Mouse (Mus musculus) lung, adult 2 months (tissue): ENCODE results near the gene Gm6583. TPM values are rescaled to one million over a fixed set of nuclear protein-coding genes. Genes with fewer than 3 reads are reported as not detected.

Source experiments
- DNase-seq: peaks from one replicate; pipeline ENCODE4 v3.0.0; 2022
- H3K4me1 ChIP-seq: fragments of 200-500 bp; 2 replicates; pipeline ENCODE4 v1.6.1; 2011; ENCODE audit warnings: low read length; ENCODE audit not compliant: control insufficient read depth, insufficient read depth
- H3K4me3 ChIP-seq: fragments of 200-500 bp; replicated peaks from 2 replicates; pipeline ENCODE3; 2011; ENCODE audit warnings: low read depth, mild to moderate bottlenecking, control low read depth, low read length; ENCODE audit errors: extremely low read depth
- CTCF ChIP-seq: fragments of 200-500 bp; IDR thresholded peaks from 2 replicates; pipeline ENCODE4 v1.5.1; 2011; ENCODE audit warnings: mild to moderate bottlenecking, low read length, control low read depth; ENCODE audit not compliant: insufficient read depth
- POLR2A ChIP-seq: fragments of 200-500 bp; IDR thresholded peaks from 2 replicates; pipeline ENCODE4 v1.6.1; 2011; ENCODE audit warnings: low read depth, mild to moderate bottlenecking, control low read depth, low read length, borderline replicate concordance; ENCODE audit errors: extremely low read depth
- WGBS: fragments of 180-500 bp; shearing (Covaris S2); methylation state at CpG from one replicate; pipeline ENCODE4 v1.1.7; 2018; 5-methylcytosine and 5-hydroxymethylcytosine counted together
- polyA plus RNA-seq: library from polyadenylated mRNA; depleted of rRNA; stranded (reverse); fragments of >200 nt; gene quantifications from 2 replicates; pipeline ENCODE4 v1.2.3, GENCODE M21; 2012

Gm6583 gene
- polyA plus RNA-seq, 1 experiment = not detected

DNA sequence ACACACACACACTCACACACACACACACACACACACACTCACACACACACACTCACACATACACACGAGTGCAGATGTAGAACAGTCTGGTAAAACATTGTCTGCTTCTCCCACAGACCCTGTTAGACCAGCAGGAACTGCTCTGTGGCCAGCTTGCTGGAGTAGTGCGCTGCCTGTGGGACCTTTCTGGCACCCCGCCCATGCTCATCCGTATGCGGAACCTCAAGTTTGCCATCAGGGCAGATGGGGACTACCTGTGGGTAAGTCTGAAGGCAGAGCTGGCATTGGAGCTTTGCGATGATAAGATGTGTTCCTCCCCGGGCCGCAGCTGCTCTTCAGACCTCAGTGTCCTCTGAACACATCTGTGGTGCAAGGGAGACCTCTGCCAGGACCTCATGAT lies 6.7 kb downstream of the Gm6583 start:
- TF ChIP-seq CTCF (no peak), POLR2A (no peak)
- Histone ChIP-seq H3K4me3 (no peak overlapping the region), H3K4me1 (no peaks in the 10 kb centered on the region)
- WGBS = 87% methylated on average over 8 of the region's 8 CpGs
- no peak for DNase-seq

DNA sequence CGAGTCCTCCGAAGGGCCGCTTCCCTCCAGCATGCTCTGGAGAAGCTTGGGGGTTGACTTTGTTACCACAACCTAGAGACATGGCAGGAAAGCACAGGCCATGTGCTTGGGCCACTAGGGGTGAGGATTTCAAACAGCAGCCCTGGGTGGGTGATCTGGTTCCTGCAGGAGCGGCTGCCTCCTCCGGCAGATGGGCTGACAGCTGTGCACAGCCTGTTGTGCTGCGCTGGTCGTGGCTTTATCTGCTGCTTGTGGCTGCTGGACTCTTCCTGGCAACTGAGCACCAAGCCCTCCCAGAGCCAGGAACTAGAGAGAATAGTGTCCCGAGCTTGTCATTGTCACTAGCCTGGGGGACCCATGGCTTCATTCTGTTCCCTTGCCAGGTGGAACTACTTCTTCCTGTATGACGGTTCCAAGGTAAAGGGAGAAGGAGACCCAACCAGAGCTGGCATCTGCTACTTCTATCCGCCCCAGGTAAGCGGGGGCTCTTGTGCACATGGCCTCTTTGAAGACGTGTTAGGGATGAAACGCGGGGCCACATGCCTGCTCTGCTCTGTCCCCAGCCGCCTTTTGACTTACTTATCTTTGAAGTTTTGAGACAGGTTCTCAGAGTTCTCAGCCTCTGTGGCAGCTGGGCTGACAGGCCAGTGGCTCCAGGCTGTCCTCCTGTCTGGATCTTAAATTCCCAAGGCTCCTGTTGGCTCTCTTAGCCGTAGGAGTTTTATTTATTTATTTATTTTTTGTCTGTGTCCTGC lies 9.4 kb downstream of the Gm6583 start:
- no peak for TF ChIP-seq CTCF
- no peak for TF ChIP-seq POLR2A
- no peak for DNase-seq
- WGBS = 77% methylated on average over 16 of the region's 16 CpGs
- Histone ChIP-seq H3K4me1 (peaks cover 4% of the 10 kb centered on the region), H3K4me3 (no peak overlapping the region)

DNA sequence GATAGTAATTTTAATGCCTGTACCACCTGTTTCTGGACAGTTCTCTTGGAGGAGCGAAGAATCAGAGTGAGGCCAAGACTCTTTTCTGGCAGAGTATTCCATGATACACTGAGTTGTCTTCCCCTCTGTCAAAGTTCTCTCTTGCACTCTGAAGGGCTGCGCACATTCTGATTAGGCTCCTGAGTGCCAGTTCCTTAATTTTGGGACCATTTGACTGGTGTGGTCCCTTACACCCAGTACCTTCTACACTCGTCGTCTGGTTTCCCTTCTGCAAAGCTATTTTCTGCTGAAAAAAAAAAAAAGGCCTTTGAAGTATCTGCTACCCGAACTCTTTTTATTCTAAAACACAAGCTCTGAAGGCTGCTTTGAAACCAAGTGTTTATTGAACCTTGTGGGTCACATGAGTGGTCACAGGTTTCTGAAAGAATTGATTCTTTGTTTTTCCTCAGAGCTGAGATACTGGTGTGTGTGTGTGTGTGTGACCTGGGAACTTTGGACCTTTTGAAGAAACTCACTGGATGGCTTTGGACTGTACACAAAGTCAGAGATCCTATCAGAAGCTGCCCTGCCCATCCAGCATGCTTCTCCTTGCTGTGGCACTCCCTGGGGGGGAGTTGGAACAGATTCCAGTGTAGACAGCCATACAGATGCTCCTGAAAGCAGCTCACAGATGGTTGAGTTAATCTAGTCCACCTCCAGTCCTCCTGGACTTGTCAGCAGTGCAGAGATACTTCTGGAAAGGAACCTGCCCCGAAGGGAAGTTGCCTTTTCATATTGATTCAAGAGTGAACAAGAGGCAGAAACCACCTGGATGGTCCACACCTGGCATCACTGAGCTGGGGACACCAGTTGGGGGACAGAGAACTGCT lies 11.5 kb downstream of the Gm6583 start:
- 66% methylated on average over 6 of the region's 6 CpGs for WGBS
- TF ChIP-seq POLR2A (no peak), CTCF (no peak)
- no peak for DNase-seq
- Histone ChIP-seq H3K4me3 (no peak overlapping the region), H3K4me1 (peaks cover 4% of the 10 kb centered on the region)

DNA sequence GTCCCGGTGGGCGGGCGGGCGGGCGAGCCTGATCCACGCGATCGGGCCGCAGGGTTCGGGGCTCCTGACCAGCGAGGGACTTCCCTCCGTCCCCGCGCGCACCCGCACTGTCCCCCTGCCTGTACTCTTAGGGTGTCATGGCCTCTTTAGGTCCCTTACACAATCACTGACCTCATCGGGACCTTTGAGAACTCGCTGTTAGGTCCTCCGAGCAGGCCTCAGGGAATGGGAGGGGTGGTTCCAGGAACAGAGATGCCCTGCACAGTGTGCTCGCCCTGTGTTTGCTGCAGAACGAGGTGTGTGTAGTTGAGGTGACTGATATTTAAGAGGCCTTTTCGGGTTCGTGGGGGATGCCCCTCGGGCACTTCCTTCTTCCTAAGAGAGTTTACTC lies 12.6 kb downstream of the Gm6583 start:
- H3K4me3 ChIP-seq = peak overlapping the region; percentile 82
- WGBS = under 1% methylated on average over 24 of the region's 24 CpGs

DNA sequence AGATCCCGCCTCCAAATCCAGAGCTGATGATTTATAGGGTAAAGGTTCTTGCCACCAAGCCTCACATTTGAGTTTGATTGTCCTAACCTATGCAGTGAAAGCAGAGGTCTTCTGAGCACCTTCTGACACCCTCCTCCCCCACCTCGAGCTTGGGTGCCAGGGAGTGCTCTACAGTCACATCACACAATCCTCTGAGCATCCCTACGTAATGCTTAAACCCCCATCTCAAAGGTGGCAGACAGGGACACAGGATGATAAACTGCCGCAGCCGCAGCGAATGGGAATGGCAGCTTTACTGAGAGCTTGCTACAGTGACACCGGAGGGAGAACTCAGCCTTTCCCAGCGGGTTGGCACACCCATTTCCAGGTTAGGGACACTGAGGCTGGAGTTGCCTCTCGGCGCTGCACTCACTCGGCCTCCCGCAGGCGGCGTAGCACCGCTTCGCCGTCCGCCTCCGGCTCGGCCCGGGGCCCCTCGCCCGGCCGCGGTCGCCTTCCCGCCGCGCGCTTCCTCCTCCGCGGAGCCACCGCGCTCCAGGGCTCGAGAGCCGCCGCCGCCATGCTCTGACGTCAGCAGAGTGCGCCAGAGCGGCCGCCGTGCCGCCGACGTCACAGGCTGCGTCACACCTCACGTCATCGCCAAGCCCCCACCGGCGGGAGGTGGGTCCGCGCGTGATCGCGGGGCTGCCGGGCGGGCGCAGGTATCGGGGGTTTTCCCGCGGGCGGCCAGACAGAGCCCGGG lies 13.2 kb downstream of the Gm6583 start, which contains the start of the genes Srrd and Hps4:
Gene Srrd, minus strand, starts transcription at position 578 of the 742 bp plus-strand sequence.
Gene Hps4, plus strand, starts transcription at position 621 of the 742 bp plus-strand sequence.
- WGBS = 2% methylated on average over 63 of the region's 64 CpGs

More for the DNA sequence above, 12.6 kb downstream of the Gm6583 start:
- H3K4me1 ChIP-seq = peaks cover 4% of the 10 kb centered on the region
- no peak for DNase-seq
- no peak for TF ChIP-seq POLR2A
- TF ChIP-seq CTCF = no peak

DNA sequence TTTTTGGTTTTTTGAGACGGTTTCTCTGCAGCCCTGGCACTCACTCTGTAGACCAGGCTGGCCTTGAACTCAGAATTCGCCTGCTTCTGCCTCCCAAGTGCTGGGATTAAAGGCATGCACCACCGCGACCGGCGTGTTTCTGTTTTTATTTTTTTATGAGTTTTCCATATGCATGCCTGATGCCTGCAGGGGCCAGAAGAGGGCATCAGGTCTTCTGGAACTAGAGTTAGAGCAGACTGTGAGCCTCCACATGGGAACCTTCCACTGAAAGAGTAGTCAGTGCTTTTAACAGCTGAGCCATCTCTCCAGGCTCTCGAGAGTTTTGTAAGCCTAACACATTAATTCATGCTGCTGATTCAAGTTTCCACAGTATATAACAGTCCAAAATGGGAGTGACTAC lies 16.6 kb downstream of the Gm6583 start:
- Histone ChIP-seq H3K4me1 (peaks cover 4% of the 10 kb centered on the region), H3K4me3 (no peak overlapping the region)
- DNase-seq = no peak
- TF ChIP-seq POLR2A = no peak
- TF ChIP-seq CTCF = no peak
- 69% methylated on average over 7 of the region's 7 CpGs for WGBS

More for the DNA sequence above, 13.2 kb downstream of the Gm6583 start, which contains the start of the genes Srrd and Hps4:
- peak; percentile 86 for DNase-seq
- Histone ChIP-seq H3K4me3 (peak within 1 kb of the TSS; percentile 82), H3K4me1 (peaks cover 4% of the 10 kb centered on the region)
- TF ChIP-seq POLR2A (peak; percentile 51; the same call in 1 of the 2 replicates), CTCF (no peak)

DNA sequence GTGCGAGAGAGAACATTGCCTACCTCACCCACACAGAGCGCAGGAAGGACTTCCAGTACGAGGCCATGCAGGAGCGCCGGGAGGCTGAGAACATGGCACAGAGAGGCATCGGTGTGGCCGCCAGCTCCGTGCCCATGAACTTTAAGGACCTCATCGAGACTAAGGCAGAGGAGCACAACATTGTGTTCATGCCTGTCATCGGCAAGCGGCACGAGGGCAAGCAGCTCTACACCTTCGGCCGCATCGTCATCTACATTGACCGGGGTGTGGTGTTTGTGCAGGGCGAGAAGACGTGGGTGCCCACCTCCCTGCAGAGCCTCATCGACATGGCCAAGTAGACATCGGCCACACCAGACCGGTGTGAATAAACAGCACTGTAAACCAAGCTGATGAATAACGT lies 18.8 kb downstream of the Gm6583 start:
- 91% methylated on average over 22 of the region's 22 CpGs for WGBS
- no peak overlapping the region for H3K4me3 ChIP-seq
- no peak for DNase-seq
- H3K4me1 ChIP-seq = no peaks in the 10 kb centered on the region; the same call in 1 of the 2 replicates
- TF ChIP-seq POLR2A (no peak), CTCF (no peak)

DNA sequence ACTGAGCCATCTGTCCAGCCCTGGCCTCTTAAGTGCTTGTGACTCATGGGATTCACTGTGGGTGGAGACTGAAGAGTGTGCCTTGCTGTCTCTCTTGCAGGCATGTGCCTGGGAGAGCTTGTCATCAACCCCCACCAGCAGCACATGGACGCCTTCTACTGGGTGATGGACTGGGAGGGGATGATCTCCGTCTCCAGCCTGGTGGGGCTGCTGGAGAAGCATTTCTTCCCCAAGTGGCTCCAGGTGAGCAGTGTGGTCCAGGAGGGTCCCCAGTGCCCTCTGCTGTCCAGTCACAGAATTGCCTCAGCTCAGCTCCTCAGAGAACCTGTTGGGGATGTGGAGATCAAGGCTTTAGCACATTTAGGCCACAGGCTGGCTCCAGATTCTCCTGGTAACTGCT lies 20.4 kb downstream of the Gm6583 start:
- DNase-seq = peak; percentile 52
- no peak overlapping the region for H3K4me3 ChIP-seq
- H3K4me1 ChIP-seq = no peaks in the 10 kb centered on the region
- TF ChIP-seq POLR2A (no peak), CTCF (peak; percentile 87)
- 20% methylated on average over 2 of the region's 2 CpGs for WGBS

DNA sequence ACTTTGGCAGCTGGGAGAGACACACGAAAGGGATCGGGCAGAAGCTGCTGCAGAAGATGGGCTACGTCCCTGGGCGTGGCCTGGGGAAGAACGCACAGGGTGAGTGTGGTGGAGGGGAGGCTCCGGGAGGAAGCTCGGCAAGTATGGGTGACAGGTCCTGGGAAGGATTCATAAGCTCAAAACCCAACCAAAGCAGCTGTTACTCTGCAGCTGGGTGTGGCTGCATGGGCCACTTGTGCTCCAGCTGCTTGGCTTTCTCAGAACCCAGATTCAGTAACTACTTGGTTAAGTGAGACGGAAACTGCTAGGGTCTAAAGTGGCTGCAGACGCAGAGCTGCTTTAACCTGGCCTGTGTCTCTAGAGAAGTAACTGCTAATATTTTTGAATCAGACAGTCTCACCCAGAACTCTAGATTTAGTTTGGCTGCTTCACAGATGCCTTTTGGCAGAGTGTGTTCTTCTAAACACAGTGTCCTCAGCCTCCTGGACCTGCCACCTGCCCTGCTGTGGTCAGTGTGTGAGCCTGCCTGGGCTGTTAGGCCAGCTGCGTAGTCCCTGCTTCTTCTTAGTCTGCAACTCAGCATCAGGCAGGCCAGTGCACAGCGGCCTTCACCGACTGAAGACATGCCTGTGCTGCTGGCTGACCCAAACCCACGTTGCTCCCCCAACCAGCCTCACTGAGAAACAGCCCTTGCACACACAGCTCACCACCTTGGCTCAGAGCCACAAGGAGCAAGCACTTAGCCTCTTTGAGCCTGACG lies 25.8 kb downstream of the Gm6583 start:
- no peak for TF ChIP-seq CTCF
- TF ChIP-seq POLR2A = no peak
- Histone ChIP-seq H3K4me3 (no peak overlapping the region), H3K4me1 (peaks cover 5% of the 10 kb centered on the region; the same call in 1 of the 2 replicates)
- DNase-seq = no peak
- WGBS = 90% methylated on average over 14 of the region's 14 CpGs
